Mouse (Mus musculus): ENCODE data around the gene Fam19a5.

DNA sequence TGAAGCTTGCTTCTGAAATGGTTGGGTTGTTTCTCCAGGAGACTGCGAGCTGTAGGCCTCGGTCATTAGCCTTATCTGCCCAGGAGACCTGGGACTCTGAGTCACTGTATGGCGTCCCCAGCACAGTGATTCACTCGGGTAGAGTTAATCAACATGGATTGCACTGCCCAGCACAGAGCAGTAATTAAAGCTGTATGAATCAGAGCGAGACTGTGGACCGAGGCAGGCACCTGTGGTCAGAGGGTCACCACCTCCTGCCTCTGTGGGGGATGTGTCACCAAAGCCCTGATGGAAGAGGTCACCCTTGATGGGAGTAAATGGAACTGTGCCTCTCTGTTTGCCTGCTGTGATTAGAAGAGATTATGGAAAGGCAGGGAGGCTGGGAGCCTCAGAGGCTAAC lies 110.5 kb downstream of the Fam19a5 start:
- TF ChIP-seq POLR2A (IDR thresholded peaks at IDR 0.05; ENCODE audit: low read depth, low read length) = no peak
- no peak for TF ChIP-seq CTCF (IDR thresholded peaks at IDR 0.05; ENCODE audit: extremely low read depth, insufficient read depth, insufficient read length, insufficient replicate concordance)
